Mouse (Mus musculus) CD4-positive, CD25-positive, alpha-beta regulatory T cell, adult 4 months (primary cell): Measurements from ENCODE around the gene Theg. TPM values are rescaled to one million over a fixed set of nuclear protein-coding genes. Genes with fewer than 3 reads are reported as not detected.
A peak's percentile ranks its signal among the peaks of the same experiment; 100 is the strongest.

Experiments
- ATAC-seq: one replicate; pipeline ENCODE4 v1.8.0; 2017
- polyA plus RNA-seq, 2 experiments: library from polyadenylated mRNA; unstranded; fragments of 100-300 nt; shearing (Covaris generic); gene quantifications; one replicate each; pipeline ENCODE4 v1.2.1; 2017

Gene Theg
- polyA plus RNA-seq, 2 experiments from 2014 or later: not detected

DNA sequence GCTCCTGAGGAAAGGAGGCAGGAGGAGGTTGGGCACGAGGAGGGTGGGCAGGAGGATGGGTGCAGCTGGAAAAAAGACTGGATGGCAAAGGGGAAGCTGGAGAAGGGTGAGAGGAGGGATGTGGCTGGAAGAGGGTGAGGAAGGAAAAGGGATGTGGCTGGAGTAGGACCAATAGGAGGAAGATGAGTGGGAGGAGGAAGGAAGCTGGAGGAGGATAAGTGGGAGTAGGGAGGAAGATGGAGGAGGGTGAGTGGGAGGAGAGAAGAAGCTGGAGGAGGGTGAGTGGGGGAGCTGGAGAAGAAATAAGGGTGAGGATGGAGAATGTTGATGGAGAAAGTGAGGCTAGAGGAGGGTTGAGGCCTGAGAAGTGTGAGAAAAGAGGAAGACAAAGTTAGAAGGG is 51.7 kb downstream of the Theg start:
- ATAC-seq: no peak

DNA sequence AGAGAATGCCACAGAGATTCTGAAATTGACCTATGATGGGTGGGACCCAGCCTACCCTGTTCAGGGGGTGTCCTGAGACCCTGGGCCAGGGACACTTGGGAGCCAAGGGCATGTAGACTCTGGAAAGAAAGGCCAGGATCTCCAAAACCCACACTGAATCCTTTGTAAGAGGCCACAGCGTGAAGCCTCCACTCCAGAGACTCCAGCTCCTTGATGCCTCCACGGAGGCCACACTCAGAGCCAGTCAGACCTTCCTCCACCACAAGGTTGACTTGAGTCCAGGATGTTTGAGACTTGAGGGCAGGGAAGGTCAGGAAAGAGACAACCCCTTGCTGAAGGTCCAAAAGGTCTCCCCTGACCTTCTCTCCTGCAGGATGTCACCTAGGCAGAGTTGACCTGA is 52.7 kb downstream of the Theg start:
- no peak for ATAC-seq

DNA sequence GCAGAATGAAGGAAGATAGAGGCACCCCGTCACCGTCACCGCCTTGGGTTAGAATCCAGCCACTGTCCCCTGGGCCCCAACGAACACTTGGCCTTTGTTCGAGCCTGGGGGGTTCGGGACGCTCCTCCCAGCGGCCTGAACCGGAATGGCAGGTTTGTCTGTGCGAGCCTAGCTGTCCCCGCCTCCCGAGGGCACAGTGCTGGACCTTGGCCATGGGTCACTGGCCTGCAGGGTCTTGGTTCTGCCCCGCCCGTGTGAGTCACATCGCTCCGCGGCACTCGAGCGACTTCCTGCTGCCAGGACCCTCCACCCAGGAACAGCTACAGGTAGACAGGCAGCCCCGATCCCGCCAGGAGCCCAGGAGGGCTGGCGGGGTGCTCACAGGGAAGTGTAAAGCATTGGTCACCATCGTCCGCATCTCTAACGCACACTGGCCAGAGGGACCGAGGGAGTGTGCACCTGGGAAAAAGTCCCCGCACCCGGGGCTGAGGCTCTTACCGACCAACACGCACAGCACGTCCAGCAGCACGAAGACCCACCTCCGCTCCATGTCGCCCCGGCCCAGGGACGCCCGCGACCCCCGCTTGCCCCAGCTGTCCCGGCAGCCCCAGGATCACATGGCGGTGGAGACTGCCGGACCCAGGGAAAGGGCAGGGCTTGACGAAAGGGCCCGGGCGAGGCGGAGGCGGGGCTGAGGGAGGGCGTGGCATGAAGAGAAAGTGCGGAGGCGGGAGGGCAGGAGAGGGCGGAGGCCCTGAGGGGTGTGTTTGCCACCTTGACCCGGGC is 53.8 kb downstream of the Theg start, which contains the start of gene Plpp2:
TSS of gene Plpp2 (minus strand) at position 671 of the 786 bp plus-strand sequence.
- peak; percentile 73 for ATAC-seq

DNA sequence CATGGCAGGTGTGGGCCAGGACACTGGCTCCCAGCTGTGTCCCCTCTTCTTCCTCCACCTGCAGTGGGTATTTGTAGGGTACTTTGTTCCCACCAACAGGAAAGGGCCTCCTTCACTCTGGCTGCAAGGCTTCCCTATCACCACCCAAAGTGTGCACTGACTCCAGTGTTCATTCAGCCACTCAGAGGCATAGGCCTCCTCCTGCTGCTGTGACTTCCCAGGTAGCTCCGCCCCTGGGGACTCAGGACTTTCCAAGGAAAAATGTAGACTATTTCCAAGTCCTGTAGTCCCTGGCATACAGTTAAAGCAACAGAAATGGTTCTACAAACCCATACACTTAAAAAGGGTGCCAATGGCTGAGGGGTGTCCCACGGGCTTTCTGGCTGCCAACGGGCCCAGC is 54.5 kb downstream of the Theg start:
- ATAC-seq: peak; percentile 13

DNA sequence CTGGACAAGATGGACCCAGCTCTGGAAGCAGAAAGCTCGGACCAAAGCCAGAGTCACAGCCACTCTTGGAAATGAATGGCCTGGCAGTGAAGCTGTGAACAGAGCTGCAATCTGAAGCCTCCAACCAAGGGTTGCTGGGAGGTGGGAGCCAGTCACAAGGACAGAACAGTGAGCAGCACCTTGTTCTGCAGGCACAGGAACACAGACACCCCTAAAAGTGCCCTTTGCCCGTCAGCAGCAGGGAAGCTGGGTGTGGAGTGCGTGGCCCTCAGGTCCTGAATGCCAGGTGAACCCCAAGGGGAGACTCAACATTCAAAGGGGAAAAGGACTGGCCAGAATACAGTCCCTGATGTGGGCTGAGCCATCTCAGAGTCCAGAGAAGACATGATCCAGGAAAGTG is 55.5 kb downstream of the Theg start:
- ATAC-seq: no peak

DNA sequence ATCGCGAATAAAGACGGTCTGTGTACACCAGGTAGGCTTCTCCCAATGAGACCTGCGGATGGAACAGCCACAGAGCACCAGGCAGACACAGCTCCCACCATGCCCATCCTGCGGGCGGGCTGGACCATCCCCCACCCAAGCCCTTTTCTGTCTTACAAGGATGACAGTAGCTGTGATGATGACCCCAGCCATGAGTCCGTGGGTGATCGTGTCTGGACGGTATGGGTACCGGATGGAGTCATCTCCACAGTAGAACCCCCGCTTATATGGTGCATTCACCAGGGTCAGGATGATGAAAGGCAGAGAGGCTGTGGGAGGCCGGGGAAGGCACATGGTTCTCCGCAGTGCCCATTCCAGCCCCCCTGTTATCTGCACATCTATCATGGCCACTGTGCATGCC is 56.4 kb downstream of the Theg start:
- no peak for ATAC-seq

DNA sequence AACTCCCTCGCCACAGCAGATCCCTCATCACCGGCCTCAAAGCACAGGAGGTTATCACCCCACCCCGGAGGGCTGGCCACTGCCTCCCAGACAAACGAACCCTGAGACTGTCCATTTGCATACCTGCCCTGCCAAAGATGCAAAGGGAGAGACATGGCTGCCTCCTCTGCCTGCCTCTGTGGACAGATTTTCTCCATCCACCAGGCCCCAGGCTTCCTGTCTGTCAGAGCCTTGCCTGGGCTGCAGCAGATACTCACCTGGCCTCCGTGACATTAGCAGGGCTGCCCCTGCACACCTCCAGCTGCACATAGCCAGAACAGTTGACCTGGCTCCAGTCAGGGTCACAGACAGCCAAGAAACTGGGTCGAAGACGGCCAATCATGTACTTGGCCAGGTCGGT is 56.9 kb downstream of the Theg start:
- ATAC-seq: no peak

DNA sequence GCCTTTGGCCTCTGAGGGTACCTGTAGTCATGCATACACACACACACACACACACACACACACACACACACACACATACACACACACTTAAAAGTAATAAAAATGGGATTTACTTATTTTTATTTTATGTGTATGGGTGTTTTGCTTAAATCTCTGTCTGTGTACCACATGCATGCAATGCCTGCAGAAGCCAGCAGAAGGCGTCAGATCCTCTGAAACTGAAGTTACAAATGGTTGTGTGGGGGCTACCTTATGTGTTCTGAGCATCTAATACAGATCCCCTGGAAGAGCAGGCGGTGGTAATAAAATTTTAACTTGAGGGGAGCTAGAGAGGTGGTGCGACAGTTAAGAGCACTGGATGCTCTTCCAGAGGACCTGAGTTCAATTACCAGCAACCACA is 59.0 kb downstream of the Theg start:
- ATAC-seq: no peak

DNA sequence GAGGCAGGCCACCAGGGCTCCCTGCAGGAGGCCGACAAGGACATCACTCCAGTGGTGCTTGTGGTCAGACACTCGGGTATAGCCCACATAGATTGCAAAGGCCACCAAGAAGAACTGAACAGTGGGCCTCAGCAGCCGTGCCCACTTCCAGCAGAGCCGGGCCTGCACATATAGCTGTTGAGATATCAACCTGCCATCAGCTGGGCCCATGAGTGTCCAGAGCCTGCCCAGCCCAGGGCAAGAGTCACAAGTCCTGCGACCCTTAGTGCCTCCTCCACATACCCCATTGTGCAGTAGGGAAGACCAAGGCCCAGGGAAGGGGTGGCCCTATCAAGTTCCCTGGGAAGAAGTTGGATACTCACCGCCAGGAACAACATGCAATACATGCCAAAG is 59.7 kb downstream of the Theg start:
- no peak for ATAC-seq

DNA sequence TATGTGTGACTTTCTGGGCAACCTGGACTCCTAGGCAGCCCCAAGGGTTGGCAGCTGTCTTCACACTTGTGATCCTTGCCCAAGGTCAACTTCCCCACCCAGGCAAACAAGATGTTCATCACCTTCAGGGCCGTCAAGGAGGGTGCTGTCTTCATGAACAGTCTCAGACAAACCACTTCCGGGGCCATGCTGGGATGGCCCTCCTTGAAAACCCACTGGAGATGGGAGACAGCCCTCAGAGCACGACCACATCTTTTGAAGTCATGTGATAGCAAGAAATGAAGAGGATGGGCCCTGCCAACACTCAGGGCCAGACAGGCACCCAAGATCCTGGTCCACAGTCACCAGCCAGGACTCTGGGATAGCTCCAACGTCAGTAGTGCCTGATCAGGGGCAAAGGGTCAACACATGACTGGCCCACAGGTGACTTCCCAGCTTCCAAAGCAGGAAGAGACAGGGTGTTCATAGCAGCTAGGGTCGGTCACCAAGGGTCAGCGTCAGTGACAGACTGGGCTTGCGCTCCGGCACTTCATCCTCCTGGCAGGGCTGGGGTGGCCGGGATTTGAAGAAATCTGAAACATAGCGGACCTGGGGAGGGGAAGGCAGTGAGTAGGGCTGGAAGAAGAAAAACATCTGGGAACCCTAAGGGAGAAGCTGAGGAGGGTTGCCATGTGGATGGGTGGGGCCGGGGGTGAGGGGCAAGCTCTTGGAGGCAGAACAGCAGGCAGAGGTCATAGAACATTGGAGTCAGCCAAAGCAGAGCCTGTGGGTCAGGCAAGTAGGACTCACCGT is 60.3 kb downstream of the Theg start:
- no peak for ATAC-seq

Other genes with a start within 250 kb of the Theg start
- not detected for gene Vmn2r82, start 230.8 kb downstream of the Theg start, polyA plus RNA-seq
- not detected for gene Vmn2r83, start 118.6 kb downstream of the Theg start, polyA plus RNA-seq
- gene Plpp2, start 53.5 kb downstream of the Theg start, polyA plus RNA-seq: 1 to 10 TPM; 2.8 to 3.8 TPM
- gene Mier2, start 32.1 kb downstream of the Theg start, polyA plus RNA-seq: 10 to 100 TPM; 14.4 to 15.1 TPM
- gene C2cd4c, start 26.7 kb upstream of the Theg start, polyA plus RNA-seq: not detected
- gene Shc2, start 50.6 kb upstream of the Theg start, polyA plus RNA-seq: not detected
- gene Odf3l2, start 58.4 kb upstream of the Theg start, polyA plus RNA-seq: not detected
- gene Madcam1, start 77.2 kb upstream of the Theg start, polyA plus RNA-seq: under 1 TPM; 0.23 to 0.73 TPM
- 10 to 100 TPM; 16.6 to 19.5 TPM for gene Tpgs1, start 82.0 kb upstream of the Theg start, polyA plus RNA-seq
- gene Cdc34, start 94.9 kb upstream of the Theg start, polyA plus RNA-seq: 10 to 100 TPM; 20.8 to 27.3 TPM
- gene Gzmm, start 101.7 kb upstream of the Theg start, polyA plus RNA-seq: 1 to 10 TPM in 1 of 2 experiments, under 1 TPM in 1; 0.49 to 1.1 TPM
- gene Bsg, start 117.2 kb upstream of the Theg start, polyA plus RNA-seq: 100 to 1,000 TPM; 127 to 129 TPM
- gene Hcn2, start 129.3 kb upstream of the Theg start, polyA plus RNA-seq: not detected
- gene Polrmt, start 159.2 kb upstream of the Theg start, polyA plus RNA-seq: 10 to 100 TPM; 18.0 to 23.4 TPM
- not detected for gene Fgf22, start 167.7 kb upstream of the Theg start, polyA plus RNA-seq
- gene Rnf126, start 179.6 kb upstream of the Theg start, polyA plus RNA-seq: 1 to 10 TPM; 3.4 to 3.5 TPM
- under 1 TPM in 1 of 2 experiments, not detected in 1; 0.53 TPM for gene Fstl3, start 189.9 kb upstream of the Theg start, polyA plus RNA-seq
- not detected for gene Prss57, start 203.6 kb upstream of the Theg start, polyA plus RNA-seq
- under 1 TPM in 1 of 2 experiments, not detected in 1; 0.23 TPM for gene Palm, start 206.2 kb upstream of the Theg start, polyA plus RNA-seq
- gene Misp, start 233.7 kb upstream of the Theg start, polyA plus RNA-seq: under 1 TPM in 1 of 2 experiments, not detected in 1; 0.27 TPM